Mouse (Mus musculus) spleen, postnatal 14 days (tissue): ENCODE results near the gene Kifc3.
"Not testable (repeated sequence)": the region's sequence is repeated elsewhere in the genome, so short reads cannot be mapped to it uniquely, and the experiment has no call there.

Experiments
- DNase-seq, 2 experiments: peaks; one replicate each; pipeline ENCODE4 v3.0.0; 2021 to 2022; ENCODE audit warnings: low spot score in 2 of 2

Kifc3 gene

DNA sequence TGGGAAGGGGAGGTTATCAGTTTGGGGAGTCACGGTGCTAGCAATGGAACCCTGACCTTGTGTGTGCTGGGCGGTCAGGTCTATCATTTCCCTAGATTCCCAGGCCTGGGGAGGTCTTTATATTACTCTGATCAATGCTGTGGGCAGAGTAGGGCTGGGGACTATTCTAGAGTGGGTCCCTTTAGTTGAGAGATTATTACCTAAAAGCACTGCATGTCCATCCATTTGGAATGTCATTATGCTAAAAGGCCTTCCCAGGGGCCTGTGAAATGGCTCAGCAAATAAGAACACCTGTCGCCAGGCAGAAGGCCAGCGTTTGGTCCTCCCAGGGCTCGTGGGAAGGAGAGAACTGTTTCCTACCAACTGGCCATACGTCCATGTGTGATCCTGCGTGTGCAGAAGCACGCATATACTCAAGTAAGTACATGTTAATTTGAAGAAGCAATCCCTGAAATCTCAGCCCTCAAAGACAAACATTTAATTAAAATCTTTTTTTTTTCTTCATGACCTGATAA, 499 bp downstream of the Kifc3 start:
- no peak for DNase-seq

DNA sequence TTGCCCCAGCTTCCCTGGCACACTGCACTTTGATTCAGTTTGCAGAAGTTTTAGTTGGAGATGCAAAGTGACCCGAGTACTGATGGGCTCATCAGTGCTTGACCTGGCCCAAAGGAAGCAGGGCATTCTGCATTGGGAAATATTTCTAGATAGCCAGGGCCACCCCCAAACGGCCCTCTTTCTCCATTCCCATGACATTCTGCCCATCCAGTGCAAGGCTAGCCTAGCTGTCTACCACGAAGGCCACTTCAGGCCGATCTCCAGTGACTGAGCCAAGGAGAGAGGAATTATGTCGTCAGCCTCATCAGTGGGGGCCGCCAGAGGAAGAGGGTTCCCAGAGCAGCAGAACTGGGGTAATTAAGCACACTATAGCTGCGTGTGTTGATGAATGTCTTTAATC, 1.1 kb downstream of the Kifc3 start:
- no peak for DNase-seq

DNA sequence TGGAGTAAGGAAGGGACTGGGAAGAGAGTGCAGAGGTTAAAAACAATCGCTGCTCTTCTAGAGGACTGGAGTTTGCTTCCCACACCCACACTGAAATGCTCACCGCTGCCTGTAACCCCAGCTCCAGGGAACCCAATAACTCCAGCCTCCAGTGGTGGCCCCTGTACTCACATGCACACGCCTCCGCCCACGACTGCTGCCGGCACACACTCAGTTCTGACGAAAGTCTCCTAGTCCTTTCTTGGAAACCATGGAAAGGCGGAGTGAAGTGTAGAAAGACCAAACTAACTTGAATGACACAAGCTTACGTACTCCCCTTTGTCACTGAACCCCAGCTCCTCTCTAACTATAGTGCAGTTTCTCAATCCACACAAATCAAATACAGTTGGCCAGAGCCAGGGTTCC, 2.6 kb downstream of the Kifc3 start:
- DNase-seq, result no peak

DNA sequence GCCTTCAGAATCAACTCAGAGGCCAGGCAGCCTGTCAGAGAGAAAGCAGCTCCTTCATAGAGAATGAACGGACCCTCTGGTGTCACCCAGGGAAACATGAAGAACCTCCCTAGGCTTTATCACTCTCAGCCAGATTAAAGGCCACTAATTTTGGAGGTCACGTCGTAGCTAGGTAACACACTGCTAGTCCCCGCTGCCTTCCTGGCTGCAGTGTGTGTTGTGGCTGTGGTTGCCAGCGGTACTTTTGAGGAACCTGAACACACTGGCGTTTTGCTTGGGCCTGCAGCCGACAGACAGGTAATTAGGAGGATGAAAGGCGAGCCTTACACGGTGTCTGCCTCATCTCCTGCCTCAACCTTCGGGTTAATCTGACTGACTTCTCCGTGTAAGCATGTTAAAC, 6.9 kb downstream of the Kifc3 start:
- no peak for DNase-seq

DNA sequence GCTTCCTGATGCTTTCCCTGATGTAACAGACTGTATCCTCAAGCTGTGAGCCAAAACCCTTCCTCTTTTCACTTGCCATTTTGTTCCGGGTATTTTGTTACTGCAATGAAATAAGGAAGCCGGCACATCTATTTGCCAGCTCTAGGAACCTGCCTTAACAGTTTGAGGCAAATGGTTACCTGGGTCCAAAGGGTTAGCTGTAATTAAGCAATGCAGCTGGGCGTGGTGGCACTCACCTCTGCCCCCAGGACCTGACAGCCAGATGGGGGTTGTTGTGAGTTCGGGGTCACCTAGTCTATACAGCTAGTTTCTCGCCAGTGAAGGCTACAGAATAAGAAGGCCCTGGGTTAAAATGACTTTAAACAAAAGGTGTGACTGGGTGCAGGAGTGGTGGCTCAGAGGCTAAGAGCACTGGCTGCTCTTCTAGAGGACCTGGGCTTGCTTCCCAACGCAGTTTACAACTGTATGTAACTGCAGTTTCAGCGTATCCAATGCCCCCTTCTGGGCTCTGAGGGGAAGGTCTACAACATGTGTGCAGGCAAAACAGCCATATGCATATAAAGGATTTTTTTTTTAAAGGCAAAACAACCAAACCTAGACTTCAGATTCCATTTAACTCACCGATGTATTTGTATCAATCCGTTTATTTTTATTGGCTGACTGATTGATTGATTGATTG, 11.0 kb downstream of the Kifc3 start:
- DNase-seq, result no peak

DNA sequence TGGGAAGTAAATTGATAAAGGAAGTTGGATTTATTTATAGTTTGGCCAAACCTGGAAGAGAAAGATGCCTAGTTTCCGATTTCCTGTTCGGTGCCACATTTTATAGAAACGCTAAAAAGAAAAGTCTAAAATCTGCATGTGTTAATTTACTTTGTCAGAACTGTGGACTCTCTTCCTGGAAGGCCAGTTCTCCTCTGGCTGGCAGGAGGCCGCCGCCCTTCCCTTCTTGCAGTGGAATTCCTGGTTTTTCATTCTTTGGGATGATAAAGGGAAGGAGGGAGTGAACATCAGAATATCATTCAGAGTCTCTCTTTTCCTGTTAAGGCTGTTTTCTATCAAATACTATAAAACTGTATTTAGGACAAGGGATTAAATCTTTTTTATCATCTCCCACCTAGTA, 15.0 kb downstream of the Kifc3 start:
- no peak for DNase-seq

DNA sequence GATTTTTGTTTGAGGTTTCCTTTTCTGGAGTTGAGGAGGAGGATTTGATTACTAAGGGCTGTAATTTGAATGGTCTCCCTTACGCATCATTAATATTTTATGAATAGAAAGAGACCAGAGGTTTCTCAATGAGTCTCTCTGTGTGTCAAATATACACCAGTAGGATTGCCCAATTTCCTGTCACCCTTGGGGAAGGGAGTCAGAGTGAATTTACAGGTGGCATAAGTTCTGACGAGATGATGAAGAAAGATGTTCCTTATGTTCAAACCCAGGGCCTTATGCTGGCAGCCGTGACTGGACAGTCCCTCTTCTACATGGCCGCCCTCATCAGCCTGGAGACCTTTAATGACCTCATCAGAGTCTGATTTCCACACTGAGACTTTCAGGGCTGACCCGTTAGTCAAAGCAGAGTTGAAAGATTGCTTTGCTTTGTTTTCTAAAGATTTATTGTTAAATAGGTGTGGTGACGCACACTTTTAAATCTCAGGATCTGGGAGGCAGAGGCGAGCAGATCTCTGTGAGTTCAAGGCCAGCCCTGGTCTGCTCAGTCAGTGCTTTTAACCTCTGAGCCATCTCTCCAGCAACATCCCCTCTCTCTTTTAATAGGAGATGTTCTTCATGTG, 16.6 kb downstream of the Kifc3 start:
- DNase-seq, result no peak

DNA sequence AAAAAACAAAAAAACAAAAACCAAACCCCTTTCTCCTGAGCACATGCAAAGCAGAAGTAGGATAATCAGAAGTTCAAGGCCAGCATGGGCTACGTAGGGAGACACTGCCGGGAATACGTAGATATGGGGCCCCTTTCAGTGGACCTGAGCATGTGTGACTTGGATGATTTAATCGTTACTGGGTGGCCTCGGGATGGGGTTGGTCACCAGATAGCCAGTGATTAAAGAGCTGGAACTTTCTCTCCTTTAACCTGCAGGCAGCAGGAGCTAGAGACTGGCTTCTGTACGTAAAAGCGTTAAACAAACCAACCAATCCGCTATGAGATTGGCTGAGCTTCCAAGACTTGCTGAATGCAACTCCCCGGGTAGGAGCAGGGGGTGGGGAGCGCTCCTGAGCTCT, 17.5 kb downstream of the Kifc3 start:
- no peak for DNase-seq

DNA sequence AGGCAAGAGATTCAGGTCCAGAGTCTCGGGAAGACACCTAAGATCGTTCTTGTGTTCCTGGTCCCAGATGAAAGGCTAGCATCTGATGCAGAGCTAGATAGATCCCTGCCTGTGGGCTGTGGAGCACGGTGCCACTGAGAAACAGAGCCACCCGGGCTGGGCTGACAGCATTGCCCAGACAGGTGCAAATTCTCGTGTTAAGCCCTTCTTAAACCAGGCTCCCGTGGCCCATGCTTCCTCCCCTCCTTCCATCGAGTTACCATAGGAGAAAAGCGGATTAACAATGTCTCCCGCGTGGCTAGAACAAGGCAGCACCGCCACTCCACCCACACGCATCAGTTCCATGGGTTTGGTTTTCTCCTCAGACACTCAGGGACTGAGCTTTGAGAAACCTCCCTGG, 18.4 kb downstream of the Kifc3 start:
- DNase-seq, result no peak

DNA sequence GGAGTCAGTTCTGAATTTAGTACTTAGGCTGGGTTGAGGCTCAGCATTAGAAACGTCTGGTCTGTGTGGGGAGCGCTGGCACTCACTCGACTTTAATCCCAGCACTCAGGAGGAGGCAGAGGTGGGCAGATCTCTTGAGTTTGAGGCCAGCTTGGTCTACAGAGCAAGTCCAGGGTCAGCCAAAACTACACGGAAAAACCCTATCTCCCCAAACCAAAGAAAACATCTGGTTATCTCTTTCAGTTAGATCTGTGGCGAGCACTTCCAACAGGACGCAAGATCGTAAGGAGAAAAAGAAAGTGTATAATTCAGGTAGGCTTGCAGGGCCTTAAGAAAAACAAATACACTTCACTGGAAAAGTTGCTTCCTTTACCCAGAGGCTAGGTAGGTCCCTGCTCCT, 20.8 kb downstream of the Kifc3 start:
- no peak for DNase-seq

DNA sequence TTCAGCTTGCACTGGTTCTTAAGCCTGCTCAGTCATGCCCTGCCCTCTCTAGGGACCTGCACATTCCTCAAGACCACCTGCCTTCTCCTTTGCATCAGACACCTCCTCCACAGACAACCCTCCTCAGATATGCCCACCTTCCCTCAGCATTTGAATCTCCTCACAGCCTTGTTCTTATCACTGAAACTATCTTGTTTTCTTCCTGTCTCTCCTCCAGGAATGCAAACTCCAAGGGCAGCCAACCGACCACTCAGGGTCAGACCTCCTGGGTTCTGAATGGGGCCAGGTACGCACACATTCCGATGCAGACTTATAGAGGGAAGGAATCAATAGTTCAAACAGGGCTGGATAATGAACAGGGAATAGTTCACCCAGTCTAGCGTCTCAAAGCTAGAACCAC, 24.4 kb downstream of the Kifc3 start:
- no peak for DNase-seq

DNA sequence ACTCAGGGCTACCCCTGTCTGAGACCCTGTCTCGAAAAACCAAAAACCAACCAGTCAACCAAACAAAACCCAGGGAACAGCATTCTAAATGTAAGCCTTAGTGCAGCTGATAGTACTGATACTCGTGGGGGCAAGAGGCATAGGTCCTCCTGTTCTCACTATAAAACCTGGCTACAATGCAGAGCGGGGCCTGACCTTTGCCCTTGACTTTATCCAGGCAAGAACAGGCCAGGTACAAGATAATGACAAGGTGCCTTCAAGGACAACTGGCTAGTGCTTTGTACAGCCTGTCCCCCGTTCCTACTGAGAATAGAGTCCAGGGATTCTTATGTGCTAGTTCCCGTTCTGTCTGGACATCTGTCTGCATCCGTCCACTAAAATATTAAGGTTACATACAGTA, 25.6 kb downstream of the Kifc3 start:
- no peak for DNase-seq

DNA sequence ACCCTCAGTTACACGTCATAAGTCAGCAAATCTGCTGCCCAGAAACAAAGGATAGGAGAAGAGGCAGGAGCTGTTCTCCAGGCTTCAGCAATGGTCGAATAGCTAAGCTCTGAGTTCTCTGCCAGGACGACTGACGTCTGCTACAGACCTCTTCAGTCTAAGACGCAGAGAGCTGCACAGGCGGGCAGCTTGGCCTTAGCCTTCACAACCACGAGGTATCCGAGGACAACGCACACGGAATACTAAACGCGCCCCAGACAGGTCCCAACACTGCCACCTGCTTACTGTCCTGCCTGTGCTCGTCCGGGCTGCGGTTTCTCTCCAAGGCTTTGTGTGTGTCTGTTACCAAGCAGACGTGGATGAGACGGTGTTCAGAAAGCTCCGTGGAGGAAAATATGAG, 26.8 kb downstream of the Kifc3 start:
- DNase-seq, result no peak

DNA sequence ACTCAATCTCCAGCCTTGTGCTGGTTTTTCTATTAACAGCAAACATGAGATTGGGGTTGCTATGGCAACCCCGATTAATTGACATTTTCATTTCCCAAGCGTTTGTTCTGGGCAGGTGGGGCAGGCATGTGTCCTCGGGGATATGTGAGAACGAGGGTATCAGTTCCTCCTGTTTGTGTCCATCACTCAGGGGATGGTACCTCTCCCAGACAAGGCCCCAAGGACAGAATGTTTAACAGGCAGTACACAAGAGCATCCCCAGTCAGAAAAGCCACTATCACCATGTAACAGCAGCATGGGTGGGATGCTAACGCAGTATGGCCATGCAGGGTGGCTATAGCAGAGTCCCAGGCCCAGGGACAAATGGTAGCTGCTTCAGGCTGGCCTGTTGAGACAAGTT, 27.3 kb downstream of the Kifc3 start:
- no peak for DNase-seq

DNA sequence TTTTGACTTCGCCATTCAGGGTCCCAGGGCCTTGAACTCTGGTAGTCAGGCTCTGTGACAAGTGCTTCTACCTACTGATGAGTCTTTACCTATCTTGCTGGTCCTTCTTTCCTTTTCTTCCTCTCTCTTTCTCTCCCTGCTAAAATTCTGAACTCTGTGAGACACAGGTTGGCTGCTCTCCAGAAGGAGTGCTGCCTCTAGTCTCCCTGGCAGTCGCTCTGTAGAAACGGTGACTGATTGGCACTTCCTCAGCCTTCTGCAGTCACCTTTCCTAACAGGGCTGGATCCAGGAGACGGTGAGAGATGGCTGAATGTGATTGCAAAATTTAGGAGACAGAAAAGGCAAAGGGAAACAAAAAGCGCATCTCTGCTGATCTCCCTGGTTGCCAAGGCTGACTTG, 30.2 kb downstream of the Kifc3 start:
- no peak for DNase-seq

DNA sequence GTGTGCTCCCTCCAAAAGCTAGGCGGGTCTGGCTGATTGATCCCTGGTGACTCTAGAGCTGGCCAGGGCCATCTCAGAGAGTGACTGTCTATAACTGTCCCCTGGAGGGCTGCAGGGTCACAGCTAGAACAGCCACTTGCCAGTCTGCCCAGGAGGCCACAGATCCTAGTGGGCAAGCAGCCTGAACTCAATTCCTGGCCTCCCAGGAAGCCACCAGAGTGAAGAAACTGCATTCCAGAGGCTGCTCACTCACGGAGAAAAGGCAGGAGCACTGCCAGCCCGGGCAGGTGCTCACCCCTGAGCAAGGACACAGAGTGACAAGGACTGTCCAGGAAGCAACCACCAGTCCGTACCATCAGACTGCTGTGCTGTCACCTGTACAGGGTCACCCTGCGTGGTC, 34.9 kb downstream of the Kifc3 start:
- DNase-seq, result no peak

DNA sequence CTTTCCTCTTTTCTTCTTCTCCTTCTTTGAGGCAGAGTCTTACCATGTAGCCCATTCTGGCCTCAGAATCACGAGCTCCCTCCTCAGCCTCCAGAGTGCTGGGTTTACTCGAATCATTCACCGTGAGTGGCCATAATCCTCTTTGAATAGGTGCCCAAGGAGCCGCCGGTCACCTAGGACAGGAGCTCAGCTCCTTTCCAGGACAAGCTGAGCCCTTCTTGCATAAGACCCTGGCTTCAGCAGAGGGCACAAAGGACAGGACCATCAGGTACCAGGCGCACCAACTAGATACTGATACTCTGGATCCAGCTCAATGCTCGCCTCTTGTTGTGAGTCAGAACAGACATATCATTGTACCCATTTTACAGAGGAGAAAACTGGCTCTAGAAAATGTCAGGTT, 36.2 kb downstream of the Kifc3 start:
- no peak for DNase-seq

DNA sequence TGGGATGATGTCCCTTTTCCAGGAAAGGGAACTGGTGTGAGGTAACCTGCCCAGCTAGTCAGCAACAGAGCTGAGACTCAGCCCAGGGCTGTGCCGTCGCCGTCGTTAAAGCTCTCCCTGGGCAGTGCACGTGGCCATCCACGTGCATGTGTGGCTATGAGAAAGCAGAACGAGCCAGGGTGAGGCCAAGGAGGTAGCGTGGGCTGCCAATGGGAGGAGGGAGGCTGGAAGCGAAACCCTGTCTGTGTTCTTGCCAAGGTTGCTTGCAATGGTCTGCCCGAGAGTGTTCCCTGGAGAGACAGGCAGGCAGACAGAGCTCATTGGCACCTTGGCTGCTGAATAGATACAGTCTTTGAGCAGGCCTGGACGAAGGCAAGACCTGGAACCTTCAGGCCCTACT, 36.7 kb downstream of the Kifc3 start:
- no peak for DNase-seq

DNA sequence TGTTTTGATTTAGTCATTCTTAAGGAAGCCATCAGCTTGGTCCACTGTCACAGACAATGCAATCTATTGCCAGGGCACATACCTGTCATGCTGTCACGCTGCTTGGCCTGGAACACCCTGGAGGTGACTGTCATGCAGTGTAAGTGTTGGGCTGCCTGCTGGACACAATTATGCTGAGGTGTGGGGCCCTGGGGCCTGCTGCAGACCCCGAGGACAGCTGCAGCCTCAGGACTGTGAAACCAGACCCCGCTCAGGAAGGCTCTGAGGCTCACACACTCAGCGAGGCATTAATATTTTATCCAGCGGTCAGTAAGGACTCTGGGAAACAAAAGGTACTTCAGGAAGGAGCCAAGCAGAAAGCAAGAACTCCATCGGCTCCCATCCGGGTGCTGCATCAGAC, 38.1 kb downstream of the Kifc3 start:
- no peak for DNase-seq

DNA sequence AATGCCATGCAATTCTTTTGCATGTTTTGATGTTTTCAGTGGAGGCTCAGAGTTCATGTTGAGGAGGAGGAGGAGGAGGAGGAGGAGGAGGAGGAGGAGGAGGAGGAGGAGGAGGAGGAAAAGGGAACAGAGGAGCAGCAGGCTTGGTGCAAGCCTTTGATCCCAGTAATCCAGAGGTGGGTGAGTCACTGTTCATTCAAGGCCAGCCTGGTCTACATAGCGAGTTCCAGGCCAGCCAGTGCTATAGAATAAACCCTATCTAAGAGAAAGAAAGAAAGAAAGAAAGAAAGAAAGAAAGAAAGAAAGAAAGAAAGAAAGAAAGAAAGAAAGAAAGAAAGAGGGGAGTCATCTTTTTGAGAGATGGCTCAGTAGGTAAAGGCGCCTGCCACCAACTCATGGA, 38.6 kb downstream of the Kifc3 start:
- DNase-seq, result not testable (repeated sequence)

DNA sequence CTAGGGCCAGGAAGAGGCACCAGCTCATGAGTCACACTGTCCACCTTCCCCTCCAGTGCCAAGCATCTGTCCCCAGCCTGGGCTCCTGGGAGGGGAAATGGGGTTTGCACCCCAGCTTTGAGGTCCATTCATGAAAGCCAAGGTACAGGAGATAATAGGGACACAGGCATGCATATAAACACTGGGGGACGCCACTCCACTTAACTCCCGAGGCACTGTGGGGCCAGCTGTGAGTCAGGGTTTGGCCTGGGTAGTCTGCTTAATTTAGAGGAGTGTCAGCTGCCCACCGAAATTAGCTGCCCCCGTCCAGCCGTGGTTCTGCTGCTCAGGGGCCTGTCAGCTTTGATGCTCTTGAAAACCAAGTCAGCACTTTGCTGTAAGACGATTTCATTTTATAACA, 39.8 kb downstream of the Kifc3 start:
- DNase-seq, result no peak

DNA sequence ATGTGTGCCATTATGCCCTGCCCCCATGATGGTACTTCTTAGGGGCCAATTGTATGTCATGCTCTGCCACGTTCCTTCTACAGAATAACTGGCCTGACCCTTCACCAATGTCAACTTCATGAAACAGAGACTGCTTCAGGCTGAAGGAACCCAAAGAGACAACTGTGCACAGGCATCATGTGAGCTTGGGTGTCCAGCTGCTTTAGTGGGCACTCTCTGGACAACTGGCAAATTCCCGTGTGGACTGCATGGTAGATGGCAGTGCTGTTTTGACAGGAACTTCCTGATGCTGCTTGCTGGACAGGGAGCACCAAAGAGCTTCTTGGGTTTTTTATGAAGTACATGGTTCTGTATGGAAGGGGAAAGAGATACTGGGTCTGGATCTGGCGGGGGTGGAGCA, 43.3 kb downstream of the Kifc3 start:
- no peak for DNase-seq

DNA sequence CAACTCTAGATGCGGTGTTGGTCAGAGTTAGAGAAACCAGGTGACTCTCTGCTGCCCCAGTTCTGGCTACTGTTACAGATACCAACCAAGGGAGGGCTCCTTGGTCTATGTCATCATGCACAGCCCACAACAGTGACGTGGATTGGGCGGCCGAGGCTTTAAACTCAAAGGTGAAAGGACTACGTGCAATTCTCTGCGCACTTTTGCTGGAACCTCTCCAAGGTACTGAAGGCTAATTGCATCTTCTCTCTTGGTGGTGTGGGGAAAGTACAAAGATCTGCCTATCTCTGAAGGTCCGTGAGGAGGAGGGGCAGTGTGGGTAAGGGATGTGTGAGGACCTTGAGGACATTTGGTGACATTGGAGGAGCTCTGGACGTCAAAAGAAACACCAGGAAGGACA, 44.0 kb downstream of the Kifc3 start:
- no peak for DNase-seq

DNA sequence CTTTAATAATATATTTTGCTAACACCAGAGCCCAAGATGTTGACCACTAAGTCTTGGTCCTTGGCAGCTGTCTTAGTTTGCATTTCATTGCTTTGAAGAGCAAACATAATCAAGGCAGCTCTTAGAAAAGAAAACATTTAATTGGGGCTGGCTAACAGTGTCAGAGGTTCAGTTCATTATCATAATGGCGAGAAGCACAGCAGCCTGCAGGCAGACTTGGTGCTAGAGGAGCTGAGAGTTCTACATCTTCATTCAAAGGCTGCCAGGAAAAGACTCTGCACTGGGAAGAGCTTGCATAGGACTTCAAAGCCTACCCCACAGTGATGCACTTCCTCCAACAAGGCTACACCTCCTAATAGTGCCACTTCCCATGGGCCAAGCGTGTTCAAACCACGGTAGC, 45.5 kb downstream of the Kifc3 start:
- DNase-seq, result no peak
